19 mouse cellular contexts compared by ENCODE assay signal in genomic region chr5:107146111-107146616, GRCm38 (mm10).
DNase-seq lines count a peak whose midpoint lies in the region; ATAC-seq lines count a peak whose summit lies in the region.
"Had no signal": no experiment of that assay in that cellular context is flagged by ENCODE, and none has a peak within 500 bp of the region (broad histone marks: within the 10 kb centered on the region; RNA-seq: fewer than 3 reads in every experiment).

No protein-coding gene starts in this region.

- H3K9ac ChIP-seq in heart, embryonic 11.5 days (ENCODE audit: low read depth, low read length) = no peak overlapping the region
- no peak overlapping the region for H3K9ac ChIP-seq in hindbrain, embryonic 14.5 days
- H3K9ac ChIP-seq: hindbrain, embryonic 13.5 days; limb, embryonic 13.5 days; midbrain, embryonic 15.5 days had no signal

- H3K36me3 ChIP-seq in heart, embryonic 11.5 days (ENCODE audit: control insufficient read depth, insufficient read depth, low read length) = no peaks in the 10 kb centered on the region
- no peaks in the 10 kb centered on the region for H3K36me3 ChIP-seq in hindbrain, embryonic 14.5 days (replicated peaks; ENCODE audit: control insufficient read depth, insufficient read depth)
- H3K36me3 ChIP-seq: hindbrain, embryonic 13.5 days; midbrain, embryonic 15.5 days had no signal

- no peak overlapping the region for H3K4me3 ChIP-seq in heart, embryonic 11.5 days (ENCODE audit: low read depth, low read length)
- no peak overlapping the region for H3K4me3 ChIP-seq in hindbrain, embryonic 14.5 days (replicated peaks; ENCODE audit: low read length)
- H3K4me3 ChIP-seq: hindbrain, embryonic 13.5 days; left cerebral cortex, adult 2 months; limb, embryonic 13.5 days; midbrain, embryonic 15.5 days had no signal

- no peak overlapping the region for H3K27ac ChIP-seq in heart, embryonic 11.5 days (ENCODE audit: low read depth, low read length)
- H3K27ac ChIP-seq in hindbrain, embryonic 14.5 days = no peak overlapping the region
- H3K27ac ChIP-seq: hindbrain, embryonic 13.5 days; left cerebral cortex, adult 2 months; limb, embryonic 13.5 days; midbrain, embryonic 15.5 days; stomach, postnatal 0 days had no signal

- H3K4me2 ChIP-seq in heart, embryonic 11.5 days = no peak overlapping the region
- H3K4me2 ChIP-seq in hindbrain, embryonic 14.5 days (replicated peaks) = no peak overlapping the region
- H3K4me2 ChIP-seq: hindbrain, embryonic 13.5 days; limb, embryonic 13.5 days; midbrain, embryonic 15.5 days had no signal

- no peaks in the 10 kb centered on the region for H3K9me3 ChIP-seq in heart, embryonic 11.5 days (replicated peaks; ENCODE audit: control insufficient read depth, low read length)
- no peaks in the 10 kb centered on the region for H3K9me3 ChIP-seq in hindbrain, embryonic 14.5 days (ENCODE audit: control insufficient read depth, low read length)
- H3K9me3 ChIP-seq: hindbrain, embryonic 13.5 days; limb, embryonic 13.5 days; midbrain, embryonic 15.5 days had no signal

- peak; percentile 92 for DNase-seq in heart, adult 11 months
- peak; percentile 31 to 53 for DNase-seq in kidney, postnatal 36 days
- DNase-seq in kidney, postnatal 4 days = no peak
- peak; percentile 35 for DNase-seq in adrenal gland, postnatal 25 days
- peak; percentile 38 for DNase-seq in lung, postnatal 25 days (ENCODE audit: low spot score)
- DNase-seq in hindbrain, embryonic 14.5 days (ENCODE audit: low spot score) = no peak
- DNase-seq: B cell, adult 2 months; cerebellum, adult 11 months; cerebellum, postnatal 14 days; heart, postnatal 10 days; right cerebral cortex, adult 18-20 months had no signal

- WGBS in heart, embryonic 11.5 days (ENCODE audit: insufficient replicate concordance) = 75% methylated on average over 11 of the region's 11 CpGs
- 43% methylated on average over 11 of the region's 11 CpGs for WGBS in hindbrain, embryonic 14.5 days

- no peak for ATAC-seq in heart, embryonic 11.5 days (replicated peaks; ENCODE audit: insufficient number of reproducible peaks, low FRiP score, low TSS enrichment)
- ATAC-seq in inflammation-experienced regulatory T-cells, adult 6 months = no peak
- no peak for ATAC-seq in hindbrain, embryonic 14.5 days (ENCODE audit: low FRiP score)
- ATAC-seq: intestine, embryonic 16.5 days; midbrain, embryonic 15.5 days had no signal

- H3K27me3 ChIP-seq in heart, embryonic 11.5 days (ENCODE audit: control insufficient read depth, insufficient read depth, low read length) = no peaks in the 10 kb centered on the region; the same call in 1 of the 2 replicates
- H3K27me3 ChIP-seq in hindbrain, embryonic 14.5 days (ENCODE audit: control insufficient read depth, insufficient read depth, low read length) = no peaks in the 10 kb centered on the region
- H3K27me3 ChIP-seq: limb, embryonic 13.5 days; midbrain, embryonic 15.5 days had no signal

- H3K4me1 ChIP-seq in heart, embryonic 11.5 days (ENCODE audit: control insufficient read depth, insufficient read depth, low read length) = peaks cover 15% of the 10 kb centered on the region
- H3K4me1 ChIP-seq in hindbrain, embryonic 14.5 days (replicated peaks; ENCODE audit: control insufficient read depth, insufficient read depth, low read length) = peaks cover 20% of the 10 kb centered on the region

Comparison
In these comparisons a context has a peak if more than half of its experiments do, and no peak if none do; other contexts are left out.
1. DNase-seq: peak in heart, adult 11 months (single experiment), kidney, postnatal 36 days (2 of 2), adrenal gland, postnatal 25 days (single experiment) and lung, postnatal 25 days (single experiment); none in kidney, postnatal 4 days (0 of 2) and hindbrain, embryonic 14.5 days (single experiment).